Mouse (Mus musculus): ENCODE measurements around the gene Wwox. TPM values are rescaled to one million over a fixed set of nuclear protein-coding genes. Genes with fewer than 3 reads are reported as not detected.

Gene Wwox
- total RNA-seq, 2 experiments from 2014 or later: 14.2 to 14.3 TPM

GRCm38 (mm10) chr8:115090202-115090601, 650.7 kb downstream of the Wwox start:
- DNase-seq (ENCODE audit: low spot score in 2 of 2): no peak
- no peak for TF ChIP-seq CTCF (conservative IDR thresholded peaks at IDR 0.05)
- Histone ChIP-seq H3K4me3 (no peak overlapping the region), H3K27ac (no peak overlapping the region)

GRCm38 (mm10) chr8:115095548-115095947, 656.1 kb downstream of the Wwox start:
- Histone ChIP-seq H3K27ac (no peak overlapping the region), H3K4me3 (no peak overlapping the region)
- peak in 1 of 2 experiments; percentile 25 for DNase-seq (ENCODE audit: low spot score in 2 of 2)
- peak; percentile 83 for TF ChIP-seq CTCF (conservative IDR thresholded peaks at IDR 0.05)

DNA sequence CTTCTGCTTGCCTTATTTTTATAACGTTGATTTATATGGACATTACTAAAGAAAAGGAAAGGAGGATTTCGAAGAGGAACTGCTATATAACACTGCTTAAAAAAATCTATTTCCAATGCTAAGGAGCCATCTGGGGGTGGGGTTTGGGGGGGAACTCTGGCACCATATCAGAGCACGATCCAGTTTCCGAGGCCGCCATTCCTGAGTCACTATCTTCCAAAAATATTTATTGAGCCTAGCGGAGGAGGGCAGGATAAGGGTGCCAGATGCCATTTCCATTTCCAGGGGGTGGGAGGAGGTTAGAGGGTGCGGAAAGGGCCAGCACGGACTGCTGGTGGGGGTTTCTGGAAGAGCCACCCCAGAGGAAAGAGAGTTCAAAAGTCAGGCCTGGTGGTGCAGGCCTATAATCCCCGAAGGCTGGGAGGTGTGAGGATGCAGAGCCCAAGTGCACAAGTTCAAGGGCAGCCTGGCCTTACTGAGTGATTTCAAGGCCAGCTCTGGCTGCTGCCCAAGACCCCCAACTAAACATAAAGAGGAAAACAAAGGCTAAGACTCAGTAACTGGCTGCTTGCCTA, 658.6 kb downstream of the Wwox start:
- TF ChIP-seq CTCF (conservative IDR thresholded peaks at IDR 0.05): no peak
- no peak overlapping the region for H3K27ac ChIP-seq
- no peak for DNase-seq (ENCODE audit: low spot score in 2 of 2)

GRCm38 (mm10) chr8:115109309-115109708, 669.9 kb downstream of the Wwox start:
- Histone ChIP-seq H3K27ac (no peak overlapping the region), H3K4me3 (no peak overlapping the region)
- DNase-seq (ENCODE audit: low spot score in 2 of 2): no peak
- no peak for TF ChIP-seq CTCF (conservative IDR thresholded peaks at IDR 0.05)

More for the DNA sequence above, 658.6 kb downstream of the Wwox start:
- H3K4me3 ChIP-seq: no peak overlapping the region

GRCm38 (mm10) chr8:115110423-115110822, 671.0 kb downstream of the Wwox start:
- no peak overlapping the region for H3K27ac ChIP-seq
- TF ChIP-seq CTCF (conservative IDR thresholded peaks at IDR 0.05): no peak

GRCm38 (mm10) chr8:115112062-115112461, 672.6 kb downstream of the Wwox start:
- Histone ChIP-seq H3K4me3 (no peak overlapping the region), H3K27ac (no peak overlapping the region)
- no peak for TF ChIP-seq CTCF (conservative IDR thresholded peaks at IDR 0.05)
- DNase-seq (ENCODE audit: low spot score in 2 of 2): no peak

More at GRCm38 (mm10) chr8:115110423-115110822, 671.0 kb downstream of the Wwox start:
- H3K4me3 ChIP-seq: no peak overlapping the region
- DNase-seq (ENCODE audit: low spot score in 2 of 2): no peak

DNA sequence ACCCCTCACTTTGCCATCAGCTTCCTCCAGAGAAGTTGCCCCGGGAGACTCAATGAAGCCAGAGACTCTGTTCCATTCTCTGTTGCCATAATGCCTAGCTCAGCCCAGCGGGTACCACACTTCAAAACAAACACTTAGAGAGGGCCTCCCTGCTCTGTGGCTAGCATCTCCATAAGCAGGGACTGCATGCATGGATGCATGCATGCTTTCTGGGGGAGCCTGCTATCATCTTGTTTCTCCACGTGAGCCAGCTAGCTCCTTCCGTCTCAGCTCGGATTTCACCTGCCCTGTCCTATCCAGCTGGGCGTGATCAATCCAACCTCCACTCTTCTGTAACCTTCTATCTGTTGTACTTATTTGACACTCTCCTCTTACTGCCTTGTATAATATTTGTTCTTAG, 675.0 kb downstream of the Wwox start:
- H3K4me3 ChIP-seq: no peak overlapping the region
- DNase-seq (ENCODE audit: low spot score in 2 of 2): no peak
- no peak for TF ChIP-seq CTCF (conservative IDR thresholded peaks at IDR 0.05)
- no peak overlapping the region for H3K27ac ChIP-seq

- no peak for TF ChIP-seq CTCF (conservative IDR thresholded peaks at IDR 0.05)
- Histone ChIP-seq H3K4me3 (no peak overlapping the region), H3K27ac (no peak overlapping the region)
- no peak for DNase-seq (ENCODE audit: low spot score in 2 of 2)
These were observed 686.6 kb downstream of the Wwox start for GRCm38 (mm10) chr8:115126081-115126480.

DNA sequence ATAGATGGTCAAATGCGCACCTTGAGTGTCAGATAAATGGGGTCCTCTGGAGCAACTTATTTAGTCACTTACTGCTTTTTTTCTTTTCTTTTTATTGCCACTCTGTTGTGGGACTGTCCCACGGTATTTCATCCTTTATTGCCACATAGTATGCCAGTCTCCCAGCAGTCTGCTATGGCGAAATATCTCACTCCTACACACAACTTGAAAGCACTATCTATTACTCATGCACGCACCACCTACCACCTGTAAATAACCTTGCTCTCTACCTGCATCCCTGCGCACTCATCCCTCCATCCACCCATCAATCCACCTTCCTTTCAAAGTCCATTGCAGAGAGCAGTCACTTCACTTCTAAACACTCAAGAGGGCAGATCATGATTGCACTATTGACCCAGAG, 687.2 kb downstream of the Wwox start:
- H3K4me3 ChIP-seq: no peak overlapping the region
- no peak for DNase-seq (ENCODE audit: low spot score in 2 of 2)
- no peak for TF ChIP-seq CTCF (conservative IDR thresholded peaks at IDR 0.05)
- no peak overlapping the region for H3K27ac ChIP-seq

GRCm38 (mm10) chr8:115129307-115129706, 689.9 kb downstream of the Wwox start:
- Histone ChIP-seq H3K4me3 (no peak overlapping the region), H3K27ac (no peak overlapping the region)
- DNase-seq (ENCODE audit: low spot score in 2 of 2): no peak
- peak; percentile 54 for TF ChIP-seq CTCF (conservative IDR thresholded peaks at IDR 0.05)

DNA sequence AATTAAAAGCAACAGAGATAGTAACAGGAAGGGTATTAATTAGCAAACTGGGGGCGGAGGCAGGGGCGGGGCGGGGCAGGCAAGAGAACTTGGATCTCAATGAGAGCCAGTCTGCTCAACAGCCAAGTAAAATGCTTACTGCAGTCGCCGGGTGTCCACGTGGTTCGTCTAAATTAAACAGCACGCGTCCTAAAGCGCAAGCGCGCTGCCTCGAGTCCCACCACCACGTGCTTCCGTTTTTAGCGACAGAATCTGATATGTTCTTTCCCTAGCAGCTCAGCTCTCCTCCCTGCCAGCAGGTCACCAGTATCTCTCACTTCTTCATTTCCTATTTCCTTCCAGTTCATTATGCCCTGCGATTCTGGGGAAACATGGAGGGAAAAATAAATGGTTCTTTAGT, 693.7 kb downstream of the Wwox start:
- no peak for DNase-seq (ENCODE audit: low spot score in 2 of 2)
- H3K4me3 ChIP-seq: no peak overlapping the region
- no peak overlapping the region for H3K27ac ChIP-seq
- no peak for TF ChIP-seq CTCF (conservative IDR thresholded peaks at IDR 0.05)

DNA sequence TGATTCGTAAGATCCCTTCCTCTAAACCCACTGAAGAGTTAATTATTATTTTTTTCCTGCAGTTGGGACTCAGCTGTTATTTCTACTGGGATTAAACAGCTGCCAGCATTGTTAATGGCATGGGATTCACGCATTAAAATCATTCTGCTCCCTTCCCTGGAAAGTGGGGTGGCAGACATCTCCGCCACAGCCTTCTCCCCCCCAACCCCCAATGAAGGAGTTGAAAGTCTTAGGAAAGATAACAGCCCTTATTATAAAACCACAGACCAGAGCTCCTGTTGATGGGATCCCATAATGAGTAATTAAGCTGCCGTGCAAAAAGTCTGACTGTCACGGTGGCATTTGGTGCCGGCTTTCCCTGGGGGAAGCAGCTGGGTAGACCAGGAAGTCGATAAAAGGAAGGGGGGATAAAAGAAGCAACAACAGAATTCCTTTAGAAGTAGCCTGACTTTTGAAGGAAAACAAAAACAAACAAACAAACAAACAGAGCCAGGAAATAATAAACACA, 694.3 kb downstream of the Wwox start:
- TF ChIP-seq CTCF (conservative IDR thresholded peaks at IDR 0.05): no peak
- Histone ChIP-seq H3K27ac (no peak overlapping the region), H3K4me3 (no peak overlapping the region)
- no peak for DNase-seq (ENCODE audit: low spot score in 2 of 2)

DNA sequence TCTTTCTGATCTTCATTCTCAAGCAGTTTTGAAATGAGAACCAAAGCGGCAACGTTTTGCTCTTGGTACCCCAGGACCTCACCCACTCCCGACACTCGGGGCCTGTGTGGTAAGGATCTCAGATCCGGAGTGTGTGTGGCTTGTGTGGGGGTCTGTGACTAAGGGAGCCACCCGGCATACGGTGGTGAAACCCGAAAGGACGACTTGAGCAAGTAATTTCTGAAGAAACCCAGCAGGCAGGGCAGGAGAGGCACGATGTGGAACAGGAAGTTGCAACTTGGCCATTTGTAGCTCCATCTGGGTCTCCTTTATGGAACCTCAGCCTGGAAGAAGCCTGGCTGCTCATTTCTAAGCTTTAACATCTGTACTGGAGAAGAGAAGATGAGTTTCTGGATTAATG, 697.4 kb downstream of the Wwox start:
- DNase-seq (ENCODE audit: low spot score in 2 of 2): no peak
- Histone ChIP-seq H3K4me3 (no peak overlapping the region), H3K27ac (no peak overlapping the region)
- no peak for TF ChIP-seq CTCF (conservative IDR thresholded peaks at IDR 0.05)

DNA sequence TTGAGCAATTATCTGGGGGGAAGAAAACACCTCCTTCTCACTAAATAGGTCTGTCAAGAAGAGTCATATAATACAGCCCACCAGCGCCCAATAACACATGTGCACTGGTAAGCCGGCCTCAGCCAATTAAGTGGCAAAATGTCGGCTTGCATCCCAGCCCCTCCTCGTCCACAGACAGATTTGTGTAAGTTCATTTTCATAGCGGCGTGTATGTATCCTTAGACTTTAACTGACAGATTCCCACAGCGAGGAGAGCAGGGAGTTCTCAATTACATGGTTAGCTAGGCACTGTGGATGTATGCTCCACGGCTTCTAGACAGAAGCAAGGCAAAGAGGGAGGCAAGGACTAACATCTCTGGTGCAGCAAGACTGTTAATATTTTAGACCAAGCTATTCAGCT, 702.2 kb downstream of the Wwox start:
- no peak for TF ChIP-seq CTCF (conservative IDR thresholded peaks at IDR 0.05)
- Histone ChIP-seq H3K4me3 (no peak overlapping the region), H3K27ac (no peak overlapping the region)
- DNase-seq (ENCODE audit: low spot score in 2 of 2): no peak

All from layer of hippocampus, adult 2 months (tissue).